Mouse (Mus musculus) stomach, embryonic 16.5 days (tissue): Measurements from ENCODE around the gene C4b. TPM values are rescaled to one million over a fixed set of nuclear protein-coding genes. Genes with fewer than 3 reads are reported as not detected.
"Not testable (repeated sequence)": the region's sequence is repeated elsewhere in the genome, so short reads cannot be mapped to it uniquely, and the experiment has no call there.

Source experiments
- ATAC-seq: fragments of 200-750 bp; cut with Nextera tagmentation; 2 replicates; pipeline ENCODE4 v1.8.0; 2017; ENCODE audit warnings: moderate number of reproducible peaks, moderate TSS enrichment; ENCODE audit not compliant: insufficient read depth, low FRiP score
- H3K27ac ChIP-seq: fragments of 300-500 bp; sonication (generic); 2 replicates; pipeline ENCODE4 v1.5.1; 2014; ENCODE audit warnings: low read length
- H3K27me3 ChIP-seq: fragments of 300-500 bp; sonication (generic); 2 replicates; pipeline ENCODE4 v1.6.1; 2014; ENCODE audit warnings: low read length, control low read depth, mixed read lengths; ENCODE audit not compliant: control insufficient read depth, insufficient read depth
- H3K36me3 ChIP-seq: fragments of 300-500 bp; sonication (generic); 2 replicates; pipeline ENCODE4 v1.6.1; 2014; ENCODE audit warnings: low read length; ENCODE audit not compliant: control insufficient read depth, insufficient read depth
- H3K4me1 ChIP-seq: fragments of 300-500 bp; sonication (generic); 2 replicates; pipeline ENCODE4 v1.6.1; 2014; ENCODE audit warnings: low read length, control low read depth, mixed read lengths; ENCODE audit not compliant: control insufficient read depth, insufficient read depth
- H3K4me2 ChIP-seq: fragments of 300-500 bp; sonication (generic); 2 replicates; pipeline ENCODE4 v1.6.1; 2014; ENCODE audit warnings: low read depth, low read length, mixed read lengths
- H3K4me3 ChIP-seq: fragments of 300-500 bp; sonication (generic); replicated peaks from 2 replicates; pipeline ENCODE4 v1.5.1; 2014; ENCODE audit warnings: mild to moderate bottlenecking, low read length
- H3K9ac ChIP-seq: fragments of 300-500 bp; sonication (generic); 2 replicates; pipeline ENCODE4 v1.6.1; 2014; ENCODE audit warnings: low read length
- H3K9me3 ChIP-seq: fragments of 300-500 bp; sonication (generic); replicated peaks from 2 replicates; pipeline ENCODE4 v1.6.1; 2016; ENCODE audit warnings: low read length, control low read depth; ENCODE audit not compliant: control insufficient read depth
- WGBS: fragments of 180-500 bp; shearing (Covaris S2); extraction: QIAGEN DNeasy Blood & Tissue Kit; methylation state at CpG from one replicate; pipeline ENCODE4 v1.1.7; 2014; 5-methylcytosine and 5-hydroxymethylcytosine counted together
- polyA plus RNA-seq: library from polyadenylated mRNA; unstranded; fragments of >200 nt; fragmentation: Nextera tagmentation; extraction: Ambion mirVana; gene quantifications from 2 replicates; pipeline ENCODE4 v1.2.1, GENCODE M21; 2015

The C4b gene
- polyA plus RNA-seq, result 0.89 and 0.99 TPM in 2 replicates

DNA sequence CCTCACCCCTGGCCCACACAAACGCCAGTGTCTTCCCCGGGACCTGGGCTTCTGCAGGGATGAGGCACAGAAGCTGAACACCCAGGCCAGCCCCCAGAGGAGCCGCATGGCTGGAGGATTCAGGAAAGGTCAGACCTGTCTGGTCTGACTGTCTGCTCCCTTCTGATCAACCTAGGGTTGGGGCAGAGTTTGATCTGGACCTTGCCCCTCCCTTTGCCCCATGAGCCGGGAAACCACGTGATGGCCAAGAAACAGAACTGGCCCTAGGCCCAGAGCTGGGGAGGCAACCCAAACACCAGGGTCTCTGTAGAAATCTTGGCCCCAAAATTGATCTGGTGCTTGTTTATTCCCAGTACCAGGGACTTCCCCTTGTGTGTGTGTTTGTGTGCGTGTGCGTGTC is at the start of gene C4b:
TSS of gene C4b (minus strand) at position 164 of the 400 bp plus-strand sequence.
- no peak within 1 kb of the TSS for H3K4me3 ChIP-seq
- H3K36me3 ChIP-seq, result no peaks in the 10 kb centered on the region
- no peaks in the 10 kb centered on the region for H3K27me3 ChIP-seq
- H3K9ac ChIP-seq, result no peak within 1 kb of the TSS
- H3K4me2 ChIP-seq, result no peak within 1 kb of the TSS
- no peak for ATAC-seq
- no peaks in the 10 kb centered on the region for H3K4me1 ChIP-seq
- H3K27ac ChIP-seq, result no peak within 1 kb of the TSS
- 77% methylated on average over 7 of the region's 7 CpGs for WGBS
- H3K9me3 ChIP-seq, result no peaks in the 10 kb centered on the region

DNA sequence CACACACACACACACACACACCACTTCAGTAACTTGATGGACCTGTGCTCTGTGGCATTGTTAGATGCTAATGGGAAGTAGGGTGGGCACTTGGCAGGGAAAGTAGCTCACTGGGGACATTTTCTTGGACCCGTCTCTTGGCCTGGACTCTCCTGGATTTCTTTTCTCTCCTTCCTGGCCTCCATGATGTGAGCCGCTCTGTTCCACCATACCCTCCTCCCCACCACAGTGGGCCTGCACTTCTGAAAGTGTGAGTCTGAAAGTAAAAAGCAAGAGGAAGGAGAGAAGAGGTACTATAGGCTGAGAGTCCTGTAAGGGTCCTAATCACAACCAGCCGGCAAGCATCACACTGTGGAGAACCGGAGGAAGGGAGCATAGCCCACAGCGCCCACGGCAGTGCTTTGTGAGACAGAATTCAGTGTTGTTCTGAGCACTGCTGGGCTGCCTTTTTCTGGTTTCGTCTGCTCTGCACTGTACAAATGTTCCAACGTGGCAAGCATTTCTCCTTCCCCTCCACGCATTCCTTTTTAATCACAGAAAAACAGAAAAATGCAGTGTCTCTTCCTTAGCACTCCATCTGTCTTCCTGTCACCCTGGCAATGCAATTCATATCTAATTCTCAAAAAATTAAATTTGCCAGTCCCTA is 34.1 kb upstream of the C4b start:
- H3K36me3 ChIP-seq, result no peaks in the 10 kb centered on the region
- no peak overlapping the region for H3K4me3 ChIP-seq
- no peak overlapping the region for H3K27ac ChIP-seq
- no peaks in the 10 kb centered on the region for H3K4me1 ChIP-seq
- WGBS, result 69% methylated on average over 9 of the region's 9 CpGs
- no peaks in the 10 kb centered on the region; the same call in 1 of the 2 replicates for H3K9me3 ChIP-seq
- no peak overlapping the region for H3K4me2 ChIP-seq
- H3K27me3 ChIP-seq, result no peaks in the 10 kb centered on the region
- no peak for ATAC-seq
- no peak overlapping the region for H3K9ac ChIP-seq

DNA sequence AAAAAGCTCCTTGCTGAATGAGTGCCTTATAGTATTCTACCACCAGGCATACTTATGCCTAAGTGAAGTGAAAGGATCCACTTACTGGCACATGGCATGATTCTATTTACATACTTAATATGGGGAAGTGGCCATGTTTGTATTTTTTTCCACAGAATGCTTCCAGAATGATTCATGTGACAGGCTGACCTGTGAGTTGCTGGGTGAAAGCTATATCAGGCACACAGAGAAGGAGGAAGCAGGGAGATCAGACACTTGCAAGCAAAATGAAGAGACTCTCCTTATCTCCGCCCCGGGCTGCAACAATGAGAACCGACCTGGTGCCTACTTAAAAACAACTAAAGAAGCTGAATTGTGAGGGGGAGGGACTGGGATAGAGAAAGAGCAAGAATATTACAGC is 17.8 kb upstream of the C4b start:
- Histone ChIP-seq H3K27me3 (no peaks in the 10 kb centered on the region), H3K4me1 (no peaks in the 10 kb centered on the region), H3K9me3 (no peaks in the 10 kb centered on the region), H3K9ac (no peak overlapping the region), H3K36me3 (no peaks in the 10 kb centered on the region), H3K4me2 (no peak overlapping the region), H3K4me3 (no peak overlapping the region), H3K27ac (no peak overlapping the region)
- 66% methylated on average over 3 of the region's 3 CpGs for WGBS
- no peak for ATAC-seq

DNA sequence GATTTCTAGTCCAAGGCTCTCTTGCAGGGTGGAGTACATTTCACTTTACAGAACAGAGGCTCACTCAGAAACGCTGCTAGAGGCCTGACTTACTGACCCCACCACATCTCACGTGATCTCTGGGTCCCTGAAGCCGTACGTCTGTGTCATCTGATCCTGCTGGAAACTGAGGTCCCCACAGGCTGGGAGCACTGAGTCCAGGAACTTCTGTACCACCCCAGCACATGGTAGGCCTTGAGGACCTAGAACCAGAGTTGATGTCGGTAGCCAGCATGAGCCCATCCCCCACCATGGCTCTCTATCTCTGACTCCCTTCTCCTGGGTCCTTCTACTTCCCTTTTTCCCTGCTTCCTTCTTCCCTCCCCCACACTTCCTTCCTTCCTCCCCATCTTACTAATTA is 2.8 kb upstream of the C4b start:
- H3K4me1 ChIP-seq, result no peaks in the 10 kb centered on the region
- 61% methylated on average over 5 of the region's 5 CpGs for WGBS
- no peaks in the 10 kb centered on the region for H3K36me3 ChIP-seq
- no peak overlapping the region for H3K4me3 ChIP-seq
- ATAC-seq, result no peak
- H3K9ac ChIP-seq, result no peak overlapping the region
- H3K27me3 ChIP-seq, result no peaks in the 10 kb centered on the region
- no peak overlapping the region for H3K4me2 ChIP-seq
- H3K27ac ChIP-seq, result no peak overlapping the region
- H3K9me3 ChIP-seq, result peaks cover 5% of the 10 kb centered on the region; the same call in 1 of the 2 replicates

DNA sequence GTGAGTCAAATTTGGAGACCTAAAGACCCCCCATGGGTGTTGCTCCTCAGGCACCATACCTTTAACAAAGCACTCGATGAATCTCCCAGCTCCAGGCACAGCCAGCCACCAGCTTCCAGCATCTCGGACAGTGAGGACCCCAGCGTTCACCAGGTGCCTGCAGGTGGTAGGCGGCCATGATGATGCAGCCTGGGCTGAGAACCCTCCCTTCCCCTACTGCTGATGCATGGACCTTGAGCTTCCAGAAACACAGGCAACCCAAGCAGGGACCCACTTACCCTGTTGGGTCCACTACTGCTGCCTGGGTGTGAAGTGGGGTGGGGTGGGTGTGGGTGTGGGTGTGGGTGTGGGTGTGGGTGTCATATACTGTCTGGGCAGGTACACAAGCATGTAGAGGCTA is 1.5 kb upstream of the C4b start:
- WGBS, result 85% methylated on average over 4 of the region's 4 CpGs
- H3K4me2 ChIP-seq, H3K9me3 ChIP-seq, H3K27me3 ChIP-seq, H3K27ac ChIP-seq, H3K9ac ChIP-seq, ATAC-seq, H3K4me3 ChIP-seq, H3K36me3 ChIP-seq, H3K4me1 ChIP-seq: not testable (repeated sequence)

DNA sequence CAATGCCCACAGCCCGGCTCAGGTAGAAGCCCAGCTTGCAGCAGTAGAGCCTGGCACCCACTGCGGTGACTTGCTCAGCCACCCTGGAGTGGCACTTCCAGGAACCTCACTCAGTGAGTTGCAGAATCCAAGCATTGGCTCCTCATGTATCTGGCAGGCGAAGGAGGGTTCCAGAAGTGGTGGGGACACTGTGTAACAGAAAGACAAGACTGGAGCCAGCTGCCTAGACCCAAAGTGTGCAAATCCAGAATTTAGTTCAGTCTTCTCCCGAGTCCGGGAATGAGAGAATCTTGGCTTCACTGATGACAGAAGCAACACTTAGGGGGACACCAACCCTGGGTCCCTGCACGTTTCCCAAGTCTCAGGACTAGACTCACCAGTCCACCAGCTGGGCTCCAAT is 929 bp upstream of the C4b start:
- not testable (repeated sequence) for H3K9ac ChIP-seq, H3K9me3 ChIP-seq, H3K27ac ChIP-seq, H3K4me1 ChIP-seq, H3K27me3 ChIP-seq, ATAC-seq, H3K36me3 ChIP-seq, H3K4me3 ChIP-seq, H3K4me2 ChIP-seq
- WGBS, result 88% methylated on average over 6 of the region's 6 CpGs

DNA sequence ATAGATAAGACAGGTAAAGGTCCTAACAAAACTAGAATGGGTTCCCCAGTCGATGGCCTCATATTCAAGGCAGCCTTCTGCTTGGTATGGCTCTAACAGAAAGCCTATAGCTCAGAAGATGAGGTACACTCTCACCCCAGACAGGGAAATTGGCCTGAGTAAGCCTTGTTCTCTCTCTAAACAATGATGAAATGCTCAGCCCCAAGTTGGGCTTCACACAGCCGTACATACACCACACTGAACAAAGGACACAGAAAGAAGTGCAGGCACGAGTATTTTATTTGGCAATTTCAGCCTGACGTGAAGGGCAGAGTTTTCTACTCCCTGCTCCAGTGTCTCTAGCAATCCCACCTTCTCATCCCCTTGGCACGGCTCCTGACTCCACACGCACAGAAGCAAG is 524 bp upstream of the C4b start:
- H3K27ac ChIP-seq, result no peak overlapping the region
- ATAC-seq, result no peak
- 79% methylated on average over 6 of the region's 6 CpGs for WGBS
- no peaks in the 10 kb centered on the region for H3K36me3 ChIP-seq
- peaks cover 3% of the 10 kb centered on the region; the same call in 1 of the 2 replicates for H3K9me3 ChIP-seq
- no peak overlapping the region for H3K9ac ChIP-seq
- H3K27me3 ChIP-seq, result no peaks in the 10 kb centered on the region
- no peak overlapping the region for H3K4me2 ChIP-seq
- no peak overlapping the region for H3K4me3 ChIP-seq
- H3K4me1 ChIP-seq, result no peaks in the 10 kb centered on the region

DNA sequence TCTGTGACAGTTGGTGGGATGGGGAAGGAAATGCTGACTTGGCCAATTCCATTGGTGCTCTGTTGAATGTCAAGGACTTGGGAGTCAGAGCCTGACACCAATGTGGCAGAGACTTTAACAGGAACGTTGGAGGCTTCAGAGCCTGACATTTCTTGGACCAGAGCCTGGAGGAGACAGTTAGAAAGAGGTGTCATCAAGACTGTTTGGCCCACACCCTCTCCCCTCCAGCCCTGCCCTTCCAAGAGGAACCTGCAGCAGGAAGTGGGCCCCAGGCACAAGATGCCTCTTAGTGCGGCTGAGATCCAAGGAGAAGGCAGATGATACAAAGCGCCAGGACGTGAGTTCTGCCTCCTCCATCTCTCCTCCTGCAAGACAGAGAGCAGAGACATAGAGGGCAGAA is 3.4 kb downstream of the C4b start:
- no peak overlapping the region for H3K9ac ChIP-seq
- no peak overlapping the region for H3K4me2 ChIP-seq
- H3K36me3 ChIP-seq, result no peaks in the 10 kb centered on the region
- ATAC-seq, result no peak
- H3K9me3 ChIP-seq, result no peaks in the 10 kb centered on the region
- 55% methylated on average over 4 of the region's 4 CpGs for WGBS
- H3K27ac ChIP-seq, result no peak overlapping the region
- no peaks in the 10 kb centered on the region for H3K4me1 ChIP-seq
- no peak overlapping the region for H3K4me3 ChIP-seq
- no peaks in the 10 kb centered on the region for H3K27me3 ChIP-seq

DNA sequence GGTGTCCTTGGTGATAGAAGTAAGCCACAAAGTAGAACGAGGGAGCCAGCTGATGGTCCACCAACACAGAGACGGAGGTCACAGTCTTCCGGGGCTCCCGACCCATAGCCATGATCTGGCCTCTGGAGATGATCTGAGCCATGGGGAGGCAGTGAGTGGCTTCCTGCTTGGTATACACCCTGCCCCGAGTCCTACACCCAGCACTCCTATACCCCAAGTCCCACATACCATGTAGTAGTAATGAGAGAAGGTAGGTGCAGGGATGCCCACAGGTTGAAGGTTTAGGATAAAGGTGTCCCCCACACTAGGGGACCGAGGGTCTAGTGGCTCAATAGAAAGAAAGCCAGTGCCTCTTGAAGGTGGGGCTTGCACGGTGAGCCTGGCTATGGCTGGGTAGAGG is 4.0 kb downstream of the C4b start:
- H3K9me3 ChIP-seq, H3K4me3 ChIP-seq: not testable (repeated sequence)
- 85% methylated on average over 7 of the region's 7 CpGs for WGBS

More for the DNA sequence above, 4.0 kb downstream of the C4b start:
- not testable (repeated sequence) for H3K36me3 ChIP-seq, H3K27me3 ChIP-seq, H3K4me1 ChIP-seq, H3K9ac ChIP-seq, ATAC-seq, H3K4me2 ChIP-seq, H3K27ac ChIP-seq
